Mouse (Mus musculus) G1E (cell line): Measurements from ENCODE around the gene E2f7.

Source experiments
- CTCF ChIP-seq: IDR thresholded peaks from 2 replicates; pipeline ENCODE4 v1.5.1; 2012; ENCODE audit warnings: low read depth, low read length, inconsistent platforms, mixed read lengths
- POLR2AphosphoS5 ChIP-seq: IDR thresholded peaks from 2 replicates; pipeline ENCODE4 v1.6.1; 2012; ENCODE audit warnings: low read depth, low read length, inconsistent platforms; ENCODE audit not compliant: insufficient replicate concordance

DNA sequence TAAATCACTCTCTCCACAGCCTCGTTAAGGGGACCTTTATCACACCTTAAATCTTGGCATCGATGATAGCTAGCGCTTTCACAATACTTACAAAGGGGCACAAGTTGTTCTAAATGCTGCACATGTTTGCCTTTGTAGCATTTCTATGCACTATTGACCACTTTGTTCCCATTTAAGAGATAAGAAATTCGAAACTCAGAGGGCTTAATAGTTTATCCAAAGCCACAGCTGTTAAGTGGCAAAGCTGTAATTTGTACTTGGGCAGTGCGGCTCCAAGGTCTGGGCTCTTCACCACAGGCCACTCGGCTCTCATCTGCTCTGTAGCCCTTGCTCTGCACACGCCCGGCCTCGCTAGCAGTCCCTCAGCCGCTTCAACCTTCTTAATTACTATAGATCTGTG, 28.4 kb upstream of the E2f7 start:
- TF ChIP-seq CTCF = no peak
- no peak for TF ChIP-seq POLR2AphosphoS5
